Mouse (Mus musculus) left cerebral cortex, adult 18-20 months (tissue): ENCODE measurements around the gene Prickle2. TPM values are rescaled to one million over a fixed set of nuclear protein-coding genes. Genes with fewer than 3 reads are reported as not detected.

Source experiments
- DNase-seq, 2 experiments: peaks; one replicate each; pipeline ENCODE4 v3.0.0; 2021 to 2022; ENCODE audit warnings: low spot score in 2 of 2, mixed read lengths in 1 of 2
- total RNA-seq, 2 experiments: library from RNA; stranded (reverse); gene quantifications; 2 replicates each; pipeline ENCODE4 v1.2.3; 2021

Gene Prickle2
- total RNA-seq, 2 experiments from 2014 or later = 162 to 170 TPM

DNA sequence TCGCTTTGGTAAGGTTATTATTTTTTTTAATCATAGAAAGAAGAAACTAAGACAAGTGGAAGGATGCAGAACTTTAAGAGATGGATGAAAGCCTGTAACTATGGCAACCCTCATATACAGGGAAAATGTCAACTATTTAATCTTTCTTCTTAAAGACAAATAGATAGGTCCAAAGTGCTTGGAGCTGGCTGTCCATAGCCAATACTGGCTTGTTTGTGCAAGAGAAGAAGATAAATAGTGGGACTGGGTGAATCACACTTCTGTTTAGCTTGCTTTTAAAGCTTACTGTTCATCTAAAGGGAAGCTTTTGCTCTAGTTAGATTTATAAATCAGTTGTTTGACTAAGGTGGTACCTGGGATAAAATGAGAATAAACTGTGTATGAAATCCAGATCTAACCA lies 310.8 kb downstream of the Prickle2 start:
- no peak for DNase-seq

DNA sequence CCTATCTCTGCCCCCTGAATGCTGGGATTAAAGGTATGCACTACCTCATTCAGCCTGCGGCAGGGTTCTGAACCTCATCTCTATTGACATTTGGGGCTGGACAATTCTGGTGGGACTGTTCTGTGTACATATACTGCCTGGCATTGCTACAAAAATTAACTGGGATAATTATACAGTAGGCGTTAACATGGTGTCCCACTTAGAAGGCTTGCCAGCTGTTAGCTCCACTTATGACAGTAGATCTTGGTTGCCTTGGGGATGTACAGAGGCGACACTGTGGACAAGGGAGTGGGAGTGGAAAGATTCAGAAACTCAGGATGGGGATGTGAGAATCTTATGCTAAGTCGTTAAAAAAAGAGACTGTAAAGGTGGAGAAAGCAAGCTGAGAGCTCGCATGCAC lies 311.3 kb downstream of the Prickle2 start:
- peak; percentile 42 to 60 for DNase-seq

GRCm38 (mm10) chr6:92390321-92390720 lies 315.6 kb downstream of the Prickle2 start:
- DNase-seq = peak in 1 of 2 experiments; percentile 45

DNA sequence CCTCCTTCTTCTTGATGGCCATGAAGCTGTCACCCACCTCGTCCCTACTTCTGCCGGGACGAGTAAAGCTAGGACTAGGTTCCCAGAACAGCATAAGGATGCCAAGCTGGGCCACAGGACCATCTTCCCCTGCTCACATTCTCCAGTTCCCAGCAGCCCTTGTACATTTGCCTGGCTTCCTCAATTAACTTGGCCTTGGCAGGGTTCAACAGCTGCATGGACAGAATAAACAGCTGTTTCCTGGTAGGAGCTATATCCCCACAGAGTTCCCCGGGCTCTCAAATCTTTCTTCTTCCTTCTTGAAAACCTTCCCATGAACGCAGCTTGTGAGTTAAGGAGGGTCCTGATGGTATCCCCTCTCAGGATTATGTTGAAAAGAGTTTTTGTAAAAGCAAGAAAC lies 317.3 kb downstream of the Prickle2 start:
- DNase-seq = no peak

GRCm38 (mm10) chr6:92383196-92383782 lies 322.7 kb downstream of the Prickle2 start:
- DNase-seq = peak; percentile 59 to 66

GRCm38 (mm10) chr6:92381085-92381484 lies 324.9 kb downstream of the Prickle2 start:
- DNase-seq = no peak

DNA sequence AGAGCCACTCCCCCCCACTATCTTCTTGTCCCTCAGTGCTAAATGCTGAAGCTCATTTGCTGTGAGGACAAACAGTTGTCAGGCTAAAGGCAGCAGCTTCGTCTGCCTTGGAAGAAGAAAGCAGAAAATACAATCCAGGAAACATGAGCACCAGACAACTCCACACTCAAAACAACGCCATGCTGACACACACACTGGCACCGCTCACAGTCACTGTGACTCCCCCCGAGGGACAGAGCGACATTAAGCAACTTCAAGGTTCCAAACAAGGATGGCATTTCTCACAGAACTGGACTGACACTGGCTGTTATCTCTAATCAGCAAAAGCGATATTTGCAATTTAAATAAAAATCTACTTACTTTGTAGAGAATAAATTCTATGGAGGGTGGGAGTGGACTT lies 331.1 kb downstream of the Prickle2 start:
- DNase-seq = no peak

- no peak for DNase-seq
Observed at GRCm38 (mm10) chr6:92370896-92371295, 335.1 kb downstream of the Prickle2 start.

DNA sequence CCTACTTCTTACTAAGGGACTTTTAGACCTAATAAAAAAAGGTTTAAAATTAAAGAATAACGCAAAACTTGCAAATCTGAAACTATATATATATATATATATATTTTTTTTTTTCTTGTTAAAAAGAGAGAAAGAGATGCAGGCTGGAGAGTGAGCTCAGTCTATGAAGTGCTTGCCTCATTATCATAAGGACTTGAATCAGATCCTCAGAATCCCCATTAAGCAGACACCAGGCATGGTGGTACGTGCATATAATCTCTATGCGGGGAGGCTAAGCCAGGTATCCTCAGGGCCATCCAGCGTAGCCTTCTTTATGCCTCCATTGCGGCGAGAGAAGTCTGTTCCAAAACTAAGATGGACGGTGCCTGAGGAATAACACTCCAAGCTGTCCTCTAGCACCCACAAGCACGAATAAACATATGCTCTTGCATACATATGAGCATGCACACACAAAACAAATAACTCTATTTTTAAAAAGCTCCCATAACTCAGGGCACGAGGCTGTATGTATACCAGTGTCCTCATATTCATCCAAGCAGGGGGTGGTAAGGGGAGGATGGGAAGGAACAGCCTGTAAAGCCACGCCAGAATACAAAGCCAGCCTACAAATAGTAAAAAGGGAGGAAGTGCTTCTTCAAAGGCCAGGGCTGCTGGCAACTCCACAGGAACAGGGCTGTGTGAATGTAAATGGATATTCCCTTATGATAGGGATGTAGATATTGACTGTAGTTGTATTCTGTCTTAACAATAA lies 358.5 kb downstream of the Prickle2 start:
- DNase-seq = peak in 1 of 2 experiments; percentile 28

DNA sequence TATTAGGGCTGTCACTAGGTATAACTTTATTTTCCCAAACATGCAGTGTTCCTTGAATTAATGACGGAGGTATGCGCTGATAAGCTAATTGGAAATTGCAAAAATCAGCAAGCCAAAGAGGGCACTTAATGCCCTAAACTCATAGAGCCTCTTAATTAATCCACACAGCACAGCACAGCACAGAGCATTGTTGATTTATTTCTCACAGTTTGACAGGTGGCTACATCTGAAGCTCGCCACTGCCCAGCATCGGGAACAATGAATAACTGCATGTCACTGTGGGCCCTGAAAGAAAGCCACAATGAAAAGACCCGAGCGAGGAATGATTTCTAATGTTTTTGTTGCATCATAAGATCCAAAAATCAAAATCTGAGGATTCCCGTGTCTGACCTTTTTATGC lies 359.2 kb downstream of the Prickle2 start:
- DNase-seq = no peak

DNA sequence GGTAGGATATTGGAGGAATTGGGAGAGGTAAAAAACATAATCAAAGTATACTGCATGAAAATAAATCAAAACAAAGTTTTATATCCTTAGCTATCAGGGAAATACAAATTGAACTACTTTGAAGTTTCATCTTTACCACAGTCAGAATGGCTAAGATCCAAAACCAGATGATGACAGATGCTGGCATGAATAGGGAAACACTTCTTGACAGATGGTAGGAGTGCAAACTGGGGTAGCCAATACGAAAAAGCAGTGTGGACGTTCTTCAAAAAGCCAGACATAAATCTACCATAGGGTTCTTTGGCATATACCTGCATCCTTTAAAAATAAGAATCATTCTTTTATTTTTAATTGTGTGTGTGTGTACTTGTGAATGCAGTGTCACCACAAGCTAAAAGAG lies 360.8 kb downstream of the Prickle2 start:
- peak; percentile 24 to 35 for DNase-seq

GRCm38 (mm10) chr6:92344588-92344987 lies 361.4 kb downstream of the Prickle2 start:
- DNase-seq = peak in 1 of 2 experiments; percentile 14

Other genes starting within 250 kb of the Prickle2 start
- not detected for gene A730049H05Rik, start 110.3 kb upstream of the Prickle2 start, total RNA-seq
- gene Gm15737, start 163.2 kb upstream of the Prickle2 start, total RNA-seq = not detected
- gene Adamts9, start 237.3 kb upstream of the Prickle2 start, total RNA-seq = 1 to 10 TPM; 2.4 to 3.3 TPM